Mouse (Mus musculus): ENCODE results near the gene Jmjd8. TPM values are rescaled to one million over a fixed set of nuclear protein-coding genes. Genes with fewer than 3 reads are reported as not detected.
A peak's percentile ranks its signal among the peaks of the same experiment; 100 is the strongest.
"Not testable (repeated sequence)": the region's sequence is repeated elsewhere in the genome, so short reads cannot be mapped to it uniquely, and the experiment has no call there.

Jmjd8 gene
- polyA plus RNA-seq, 2 experiments = 13.7 to 17.3 TPM

GRCm38 (mm10) chr17:25807452-25807851, 21.2 kb upstream of the Jmjd8 start:
- not testable (repeated sequence) for H3K4me2 ChIP-seq (ENCODE audit: low read depth); H3K9me3 ChIP-seq (ENCODE audit: control insufficient read depth, low read length); H3K9ac ChIP-seq (replicated peaks); H3K36me3 ChIP-seq (replicated peaks; ENCODE audit: control insufficient read depth, insufficient read depth, low read depth); H3K4me1 ChIP-seq (replicated peaks; ENCODE audit: control insufficient read depth in 2 of 2, insufficient read depth in 2 of 2, low read length in 1 of 2); ATAC-seq (ENCODE audit: insufficient read depth); H3K27ac ChIP-seq; H3K4me3 ChIP-seq (ENCODE audit: insufficient read depth in 1 of 2, low read depth in 2 of 2, low read length in 2 of 2); DNase-seq (ENCODE audit: low read depth in 3 of 3, low spot score in 3 of 3)
- peaks cover 40% of the 10 kb centered on the region for H3K27me3 ChIP-seq (ENCODE audit: control insufficient read depth, insufficient read depth, low read length)
- TF ChIP-seq CTCF (IDR thresholded peaks at IDR 0.05; ENCODE audit: low read depth) = peak; percentile 21; the same call in 1 of the 2 replicates
- WGBS (ENCODE audit: insufficient replicate concordance) = 29% methylated on average over 2 of the region's 2 CpGs

- H3K36me3 ChIP-seq (replicated peaks; ENCODE audit: control insufficient read depth, insufficient read depth, low read depth) = no peaks in the 10 kb centered on the region
- H3K4me2 ChIP-seq (ENCODE audit: low read depth) = no peak overlapping the region
- H3K9ac ChIP-seq (replicated peaks) = no peak overlapping the region
- no peak for DNase-seq (ENCODE audit: low read depth in 3 of 3, low spot score in 3 of 3)
- no peak overlapping the region for H3K4me3 ChIP-seq (ENCODE audit: insufficient read depth in 1 of 2, low read depth in 2 of 2, low read length in 2 of 2)
- H3K27me3 ChIP-seq (ENCODE audit: control insufficient read depth, insufficient read depth, low read length) = peaks cover 43% of the 10 kb centered on the region
- no peaks in the 10 kb centered on the region for H3K4me1 ChIP-seq (replicated peaks; ENCODE audit: control insufficient read depth in 2 of 2, insufficient read depth in 2 of 2, low read length in 1 of 2)
- WGBS (ENCODE audit: insufficient replicate concordance) = 29% methylated on average over 5 of the region's 5 CpGs
- no peaks in the 10 kb centered on the region for H3K9me3 ChIP-seq (ENCODE audit: control insufficient read depth, low read length)
- no peak overlapping the region for H3K27ac ChIP-seq
- ATAC-seq (ENCODE audit: insufficient read depth) = no peak
- no peak for TF ChIP-seq CTCF (IDR thresholded peaks at IDR 0.05; ENCODE audit: low read depth)
- TF ChIP-seq EP300 (IDR thresholded peaks at IDR 0.05; ENCODE audit: low read depth) = no peak
Measured at GRCm38 (mm10) chr17:25808028-25808427, 20.6 kb upstream of the Jmjd8 start.

- Histone ChIP-seq H3K4me2 (ENCODE audit: low read depth) (peak within 1 kb of the TSS; percentile 61), H3K9me3 (ENCODE audit: control insufficient read depth, low read length) (no peaks in the 10 kb centered on the region), H3K4me1 (replicated peaks; ENCODE audit: control insufficient read depth in 2 of 2, insufficient read depth in 2 of 2, low read length in 1 of 2) (no peaks in the 10 kb centered on the region), H3K27ac (no peak within 1 kb of the TSS), H3K4me3 (ENCODE audit: insufficient read depth in 1 of 2, low read depth in 2 of 2, low read length in 2 of 2) (peak within 1 kb of the TSS; percentile 28 to 53), H3K27me3 (ENCODE audit: control insufficient read depth, insufficient read depth, low read length) (peaks cover 43% of the 10 kb centered on the region), H3K9ac (replicated peaks) (no peak within 1 kb of the TSS), H3K36me3 (replicated peaks; ENCODE audit: control insufficient read depth, insufficient read depth, low read depth) (no peaks in the 10 kb centered on the region)
- DNase-seq (ENCODE audit: low read depth in 3 of 3, low spot score in 3 of 3) (no peak), ATAC-seq (ENCODE audit: insufficient read depth) (peak; percentile 55; the same call in 1 of the 2 replicates)
- 1% methylated on average over 93 of the region's 100 CpGs for WGBS (ENCODE audit: insufficient replicate concordance)
- TF ChIP-seq EP300 (IDR thresholded peaks at IDR 0.05; ENCODE audit: low read depth) = no peak
- peak; percentile 18; the same call in 1 of the 2 replicates for TF ChIP-seq CTCF (IDR thresholded peaks at IDR 0.05; ENCODE audit: low read depth)
Measured at GRCm38 (mm10) chr17:25808789-25809605, 19.7 kb upstream of the Jmjd8 start, which contains the start of gene Fbxl16. Gene Fbxl16 (plus strand): TSS chr17:25809085.

GRCm38 (mm10) chr17:25809606-25810340, 18.9 kb upstream of the Jmjd8 start:
- ATAC-seq (ENCODE audit: insufficient read depth) (no peak), DNase-seq (ENCODE audit: low read depth in 3 of 3, low spot score in 3 of 3) (no peak)
- no peaks in the 10 kb centered on the region for H3K9me3 ChIP-seq (ENCODE audit: control insufficient read depth, low read length)
- no peaks in the 10 kb centered on the region for H3K4me1 ChIP-seq (replicated peaks; ENCODE audit: control insufficient read depth in 2 of 2, insufficient read depth in 2 of 2, low read length in 1 of 2)
- WGBS (ENCODE audit: insufficient replicate concordance) = 10% methylated on average over 25 of the region's 25 CpGs
- peak overlapping the region; percentile 15 to 53; a peak in 3 of 4 replicates for H3K4me3 ChIP-seq (ENCODE audit: insufficient read depth in 1 of 2, low read depth in 2 of 2, low read length in 2 of 2)
- peak overlapping the region; percentile 61 for H3K4me2 ChIP-seq (ENCODE audit: low read depth)
- H3K27me3 ChIP-seq (ENCODE audit: control insufficient read depth, insufficient read depth, low read length) = peaks cover 43% of the 10 kb centered on the region
- H3K27ac ChIP-seq = no peak overlapping the region
- H3K9ac ChIP-seq (replicated peaks) = no peak overlapping the region
- no peaks in the 10 kb centered on the region for H3K36me3 ChIP-seq (replicated peaks; ENCODE audit: control insufficient read depth, insufficient read depth, low read depth)
- no peak for TF ChIP-seq EP300 (IDR thresholded peaks at IDR 0.05; ENCODE audit: low read depth)
- TF ChIP-seq CTCF (IDR thresholded peaks at IDR 0.05; ENCODE audit: low read depth) = no peak

GRCm38 (mm10) chr17:25810890-25811289, 17.8 kb upstream of the Jmjd8 start:
- Histone ChIP-seq H3K27me3 (ENCODE audit: control insufficient read depth, insufficient read depth, low read length) (peaks cover 43% of the 10 kb centered on the region), H3K27ac (no peak overlapping the region), H3K4me3 (ENCODE audit: insufficient read depth in 1 of 2, low read depth in 2 of 2, low read length in 2 of 2) (no peak overlapping the region), H3K4me2 (ENCODE audit: low read depth) (no peak overlapping the region), H3K4me1 (replicated peaks; ENCODE audit: control insufficient read depth in 2 of 2, insufficient read depth in 2 of 2, low read length in 1 of 2) (no peaks in the 10 kb centered on the region), H3K9ac (replicated peaks) (no peak overlapping the region), H3K36me3 (replicated peaks; ENCODE audit: control insufficient read depth, insufficient read depth, low read depth) (no peaks in the 10 kb centered on the region), H3K9me3 (ENCODE audit: control insufficient read depth, low read length) (no peaks in the 10 kb centered on the region)
- 45% methylated on average over 4 of the region's 4 CpGs for WGBS (ENCODE audit: insufficient replicate concordance)
- no peak for DNase-seq (ENCODE audit: low read depth in 3 of 3, low spot score in 3 of 3)
- ATAC-seq (ENCODE audit: insufficient read depth) = no peak
- no peak for TF ChIP-seq CTCF (IDR thresholded peaks at IDR 0.05; ENCODE audit: low read depth)
- no peak for TF ChIP-seq EP300 (IDR thresholded peaks at IDR 0.05; ENCODE audit: low read depth)

All from liver, embryonic 14.5 days (tissue).